Mouse (Mus musculus): ENCODE measurements around the gene Klhl1. TPM values are rescaled to one million over a fixed set of nuclear protein-coding genes. Genes with fewer than 3 reads are reported as not detected.
A peak's percentile ranks its signal among the peaks of the same experiment; 100 is the strongest.

Klhl1 gene
- polyA plus RNA-seq (2015; fragmentation: Nextera tagmentation; extraction: Ambion mirVana) = 13.7 and 15.3 TPM in 2 replicates

GRCm38 (mm10) chr14:96518954-96519682 lies at the start of gene Klhl1:
TSS of gene Klhl1 (minus strand) at chr14:96519102.
- H3K27ac ChIP-seq (ENCODE audit: low read length) = peak within 1 kb of the TSS; percentile 85
- H3K9ac ChIP-seq (ENCODE audit: low read depth, low read length) = peak within 1 kb of the TSS; percentile 87
- no peaks in the 10 kb centered on the region for H3K36me3 ChIP-seq (ENCODE audit: control insufficient read depth, insufficient read depth, low read length)
- H3K4me2 ChIP-seq (ENCODE audit: low read length) = peak within 1 kb of the TSS; percentile 88
- peaks cover 6% of the 10 kb centered on the region for H3K4me1 ChIP-seq (ENCODE audit: control insufficient read depth, insufficient read depth, low read length)
- 29% methylated on average over 13 of the region's 13 CpGs for WGBS
- H3K27me3 ChIP-seq (ENCODE audit: control insufficient read depth, insufficient read depth, low read depth, low read length) = no peaks in the 10 kb centered on the region
- peak within 1 kb of the TSS; percentile 56 for H3K4me3 ChIP-seq (ENCODE audit: low read depth, low read length)
- peak; percentile 95 for ATAC-seq
- H3K9me3 ChIP-seq (replicated peaks; ENCODE audit: control insufficient read depth, low read length, poor library complexity, severe bottlenecking) = no peaks in the 10 kb centered on the region

- no peak for ATAC-seq
- H3K36me3 ChIP-seq (ENCODE audit: control insufficient read depth, insufficient read depth, low read length) = no peaks in the 10 kb centered on the region
- no peaks in the 10 kb centered on the region for H3K4me1 ChIP-seq (ENCODE audit: control insufficient read depth, insufficient read depth, low read length)
- WGBS = 88% methylated on average over 2 of the region's 2 CpGs
- no peaks in the 10 kb centered on the region for H3K9me3 ChIP-seq (replicated peaks; ENCODE audit: control insufficient read depth, low read length, poor library complexity, severe bottlenecking)
- H3K4me3 ChIP-seq (ENCODE audit: low read depth, low read length) = no peak overlapping the region
- H3K4me2 ChIP-seq (ENCODE audit: low read length) = no peak overlapping the region
- no peak overlapping the region for H3K27ac ChIP-seq (ENCODE audit: low read length)
- H3K27me3 ChIP-seq (ENCODE audit: control insufficient read depth, insufficient read depth, low read depth, low read length) = no peaks in the 10 kb centered on the region
- H3K9ac ChIP-seq (ENCODE audit: low read depth, low read length) = no peak overlapping the region
Observed at GRCm38 (mm10) chr14:96553668-96554067, 34.8 kb upstream of the Klhl1 start.

- peak overlapping the region; percentile 88 for H3K4me2 ChIP-seq (ENCODE audit: low read length)
- peak overlapping the region; percentile 87 for H3K9ac ChIP-seq (ENCODE audit: low read depth, low read length)
- under 1% methylated on average over 35 of the region's 35 CpGs for WGBS
- no peaks in the 10 kb centered on the region for H3K27me3 ChIP-seq (ENCODE audit: control insufficient read depth, insufficient read depth, low read depth, low read length)
- H3K4me1 ChIP-seq (ENCODE audit: control insufficient read depth, insufficient read depth, low read length) = peaks cover 6% of the 10 kb centered on the region
- H3K36me3 ChIP-seq (ENCODE audit: control insufficient read depth, insufficient read depth, low read length) = no peaks in the 10 kb centered on the region
- H3K4me3 ChIP-seq (ENCODE audit: low read depth, low read length) = peak overlapping the region; percentile 56
- no peaks in the 10 kb centered on the region for H3K9me3 ChIP-seq (replicated peaks; ENCODE audit: control insufficient read depth, low read length, poor library complexity, severe bottlenecking)
- H3K27ac ChIP-seq (ENCODE audit: low read length) = peak overlapping the region; percentile 85
- ATAC-seq = peak; percentile 93
Observed at GRCm38 (mm10) chr14:96518151-96518953, 550 bp downstream of the Klhl1 start.

GRCm38 (mm10) chr14:96517727-96518126 lies 1.2 kb downstream of the Klhl1 start:
- Histone ChIP-seq H3K4me2 (ENCODE audit: low read length) (peak overlapping the region; percentile 88), H3K4me1 (ENCODE audit: control insufficient read depth, insufficient read depth, low read length) (peaks cover 6% of the 10 kb centered on the region), H3K4me3 (ENCODE audit: low read depth, low read length) (peak overlapping the region; percentile 56), H3K27ac (ENCODE audit: low read length) (peak overlapping the region; percentile 85), H3K9me3 (replicated peaks; ENCODE audit: control insufficient read depth, low read length, poor library complexity, severe bottlenecking) (no peaks in the 10 kb centered on the region), H3K27me3 (ENCODE audit: control insufficient read depth, insufficient read depth, low read depth, low read length) (no peaks in the 10 kb centered on the region), H3K9ac (ENCODE audit: low read depth, low read length) (peak overlapping the region; percentile 87), H3K36me3 (ENCODE audit: control insufficient read depth, insufficient read depth, low read length) (no peaks in the 10 kb centered on the region)
- peak; percentile 23 for ATAC-seq
- WGBS = 6% methylated on average over 9 of the region's 9 CpGs

- WGBS = 91% methylated on average over 2 of the region's 2 CpGs
Observed at GRCm38 (mm10) chr14:96499936-96500335, 19.0 kb downstream of the Klhl1 start.

GRCm38 (mm10) chr14:96471812-96472211 lies 47.1 kb downstream of the Klhl1 start:
- ATAC-seq = no peak
- Histone ChIP-seq H3K27me3 (ENCODE audit: control insufficient read depth, insufficient read depth, low read depth, low read length) (no peaks in the 10 kb centered on the region), H3K9me3 (replicated peaks; ENCODE audit: control insufficient read depth, low read length, poor library complexity, severe bottlenecking) (no peaks in the 10 kb centered on the region), H3K4me1 (ENCODE audit: control insufficient read depth, insufficient read depth, low read length) (no peaks in the 10 kb centered on the region), H3K27ac (ENCODE audit: low read length) (no peak overlapping the region), H3K4me3 (ENCODE audit: low read depth, low read length) (no peak overlapping the region), H3K9ac (ENCODE audit: low read depth, low read length) (no peak overlapping the region), H3K36me3 (ENCODE audit: control insufficient read depth, insufficient read depth, low read length) (no peaks in the 10 kb centered on the region), H3K4me2 (ENCODE audit: low read length) (no peak overlapping the region)
- 39% methylated on average over 2 of the region's 2 CpGs for WGBS

More at GRCm38 (mm10) chr14:96499936-96500335, 19.0 kb downstream of the Klhl1 start:
- ATAC-seq = no peak
- no peaks in the 10 kb centered on the region for H3K4me1 ChIP-seq (ENCODE audit: control insufficient read depth, insufficient read depth, low read length)
- no peak overlapping the region for H3K9ac ChIP-seq (ENCODE audit: low read depth, low read length)
- no peak overlapping the region for H3K27ac ChIP-seq (ENCODE audit: low read length)
- no peaks in the 10 kb centered on the region for H3K36me3 ChIP-seq (ENCODE audit: control insufficient read depth, insufficient read depth, low read length)
- H3K9me3 ChIP-seq (replicated peaks; ENCODE audit: control insufficient read depth, low read length, poor library complexity, severe bottlenecking) = no peaks in the 10 kb centered on the region
- H3K4me3 ChIP-seq (ENCODE audit: low read depth, low read length) = no peak overlapping the region
- no peak overlapping the region for H3K4me2 ChIP-seq (ENCODE audit: low read length)
- H3K27me3 ChIP-seq (ENCODE audit: control insufficient read depth, insufficient read depth, low read depth, low read length) = no peaks in the 10 kb centered on the region

- no peak overlapping the region for H3K4me3 ChIP-seq (ENCODE audit: low read depth, low read length)
- H3K36me3 ChIP-seq (ENCODE audit: control insufficient read depth, insufficient read depth, low read length) = no peaks in the 10 kb centered on the region
- no peak overlapping the region for H3K4me2 ChIP-seq (ENCODE audit: low read length)
- H3K9me3 ChIP-seq (replicated peaks; ENCODE audit: control insufficient read depth, low read length, poor library complexity, severe bottlenecking) = no peaks in the 10 kb centered on the region
- H3K27ac ChIP-seq (ENCODE audit: low read length) = no peak overlapping the region
- no peak for ATAC-seq
- no peaks in the 10 kb centered on the region for H3K27me3 ChIP-seq (ENCODE audit: control insufficient read depth, insufficient read depth, low read depth, low read length)
- H3K9ac ChIP-seq (ENCODE audit: low read depth, low read length) = no peak overlapping the region
- H3K4me1 ChIP-seq (ENCODE audit: control insufficient read depth, insufficient read depth, low read length) = no peaks in the 10 kb centered on the region
Observed at GRCm38 (mm10) chr14:96471336-96471735, 47.6 kb downstream of the Klhl1 start.

- no peak for ATAC-seq
Observed at GRCm38 (mm10) chr14:96461756-96462155, 57.1 kb downstream of the Klhl1 start.

More at GRCm38 (mm10) chr14:96461756-96462155, 57.1 kb downstream of the Klhl1 start:
- Histone ChIP-seq H3K27ac (ENCODE audit: low read length) (no peak overlapping the region), H3K27me3 (ENCODE audit: control insufficient read depth, insufficient read depth, low read depth, low read length) (no peaks in the 10 kb centered on the region), H3K4me2 (ENCODE audit: low read length) (no peak overlapping the region), H3K4me3 (ENCODE audit: low read depth, low read length) (no peak overlapping the region), H3K9me3 (replicated peaks; ENCODE audit: control insufficient read depth, low read length, poor library complexity, severe bottlenecking) (no peaks in the 10 kb centered on the region), H3K36me3 (ENCODE audit: control insufficient read depth, insufficient read depth, low read length) (no peaks in the 10 kb centered on the region), H3K9ac (ENCODE audit: low read depth, low read length) (no peak overlapping the region), H3K4me1 (ENCODE audit: control insufficient read depth, insufficient read depth, low read length) (no peaks in the 10 kb centered on the region)
- WGBS = 81% methylated on average over 2 of the region's 2 CpGs

Data from midbrain, embryonic 16.5 days (tissue).